Mouse (Mus musculus) embryo, embryonic 11 days (tissue): ENCODE results near the gene Stx12.
A peak's percentile ranks its signal among the peaks of the same experiment; 100 is the strongest.
"Not testable (repeated sequence)": the region's sequence is repeated elsewhere in the genome, so short reads cannot be mapped to it uniquely, and the experiment has no call there.

Experiments used
- DNase-seq: peaks from one replicate; pipeline ENCODE4 v3.0.0-alpha.2; 2015

The Stx12 gene

GRCm38 (mm10) chr4:132884064-132884843, at the start of gene Stx12:
Gene Stx12 (minus strand): TSS chr4:132884509.
- DNase-seq: peak; percentile 94

DNA sequence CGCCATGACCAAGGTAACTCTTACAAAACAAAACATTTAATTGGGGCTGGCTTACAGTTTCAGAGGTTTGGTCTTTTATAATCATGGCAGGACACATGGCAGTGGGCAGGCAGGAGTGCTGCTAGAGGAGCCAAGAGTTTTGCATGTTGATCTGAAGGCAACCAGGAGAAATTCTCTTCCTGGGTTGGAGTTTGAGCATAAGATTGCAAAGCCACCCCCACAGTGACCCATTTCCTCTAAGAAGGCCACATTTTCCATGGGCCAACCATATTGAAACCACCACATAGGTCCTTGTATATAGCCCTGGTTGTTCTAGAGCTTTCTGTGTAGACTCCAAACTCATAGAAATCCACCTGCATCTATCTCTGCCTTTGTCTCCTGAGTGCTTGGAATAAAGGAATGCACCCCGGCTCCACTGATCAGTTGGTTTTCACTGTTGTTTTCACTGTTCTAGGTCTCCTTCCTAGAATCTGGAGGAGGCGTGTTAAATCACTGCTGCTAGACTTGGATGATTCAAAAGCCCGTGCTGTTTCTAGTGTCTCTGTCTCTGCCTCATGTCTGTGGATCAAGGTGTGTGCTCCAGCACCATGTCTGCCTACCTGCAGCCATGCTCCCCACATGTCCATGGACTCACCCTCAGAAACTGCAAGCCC, 48.6 kb upstream of the Stx12 start:
- DNase-seq: no peak

DNA sequence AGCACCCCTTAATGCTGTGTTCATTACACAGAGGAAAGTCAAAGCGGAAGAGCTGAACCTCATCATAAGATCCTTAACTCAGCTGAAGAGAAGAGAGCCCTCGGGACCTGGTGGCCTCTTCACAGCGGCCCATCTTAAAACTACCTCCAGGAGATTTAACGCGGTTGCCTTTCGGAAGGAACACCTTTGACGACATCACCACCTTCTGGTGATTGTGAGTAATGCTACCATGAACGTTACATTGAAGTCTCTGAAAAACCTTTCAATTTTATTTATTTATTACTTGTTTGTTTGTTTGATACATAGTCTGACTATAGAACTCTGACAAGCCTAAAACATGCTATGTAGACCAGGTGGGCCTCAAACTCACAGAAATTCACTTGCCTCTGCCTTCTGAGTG, 46.5 kb upstream of the Stx12 start:
- peak; percentile 76 for DNase-seq

DNA sequence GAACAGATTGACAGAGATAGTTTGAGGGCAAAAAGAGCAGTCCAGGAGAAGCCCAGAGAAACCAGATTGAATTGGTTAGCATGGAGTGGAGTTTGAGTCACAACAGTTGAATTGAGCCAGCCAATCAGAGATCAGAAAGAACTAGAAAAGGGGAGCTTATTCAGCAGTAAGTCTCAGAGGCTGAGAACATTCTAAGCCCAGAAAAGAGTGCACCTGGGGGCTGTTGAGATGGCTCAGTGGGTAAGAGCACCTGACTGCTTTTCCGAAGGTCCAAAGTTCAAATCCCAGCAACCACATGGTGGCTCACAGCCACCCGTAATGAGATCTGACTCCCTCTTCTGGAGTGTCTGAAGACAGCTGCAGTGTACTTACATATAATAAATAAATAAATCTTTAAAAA, 42.2 kb upstream of the Stx12 start:
- DNase-seq: not testable (repeated sequence)

- peak; percentile 100 for DNase-seq
These were observed 38.3 kb upstream of the Stx12 start, which contains the start of gene Fam76a for GRCm38 (mm10) chr4:132922558-132923008. Gene Fam76a (minus strand): TSS chr4:132922558.

- peak; percentile 63 for DNase-seq
These were observed 37.8 kb upstream of the Stx12 start for GRCm38 (mm10) chr4:132922061-132922530.

- no peak for DNase-seq
These were observed 37.2 kb upstream of the Stx12 start for GRCm38 (mm10) chr4:132921488-132921887.

DNA sequence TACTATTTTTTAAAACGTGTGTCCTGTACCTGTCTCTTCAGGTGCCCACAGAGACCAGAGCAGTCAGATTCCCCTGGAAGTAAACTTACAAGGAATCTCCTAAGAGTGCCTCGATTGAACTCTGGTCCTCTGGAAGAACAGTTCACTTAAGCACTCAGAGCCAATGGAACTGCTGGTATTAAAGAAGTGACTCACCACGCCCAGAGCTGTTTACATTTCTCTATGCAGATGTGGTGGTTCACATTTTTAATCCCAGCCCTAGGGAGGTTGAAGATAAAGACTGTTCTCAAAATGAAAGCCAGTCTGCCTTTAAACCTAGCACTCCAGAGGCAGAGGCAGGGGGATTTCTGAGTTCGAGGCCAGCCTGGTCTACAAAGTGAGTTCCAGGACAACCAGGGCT, 35.9 kb upstream of the Stx12 start:
- no peak for DNase-seq

GRCm38 (mm10) chr4:132918493-132918892, 34.2 kb upstream of the Stx12 start:
- DNase-seq: not testable (repeated sequence)

- no peak for DNase-seq
These were observed 27.8 kb upstream of the Stx12 start for GRCm38 (mm10) chr4:132912156-132912555.

- no peak for DNase-seq
These were observed 21.6 kb upstream of the Stx12 start for GRCm38 (mm10) chr4:132905843-132906360.

DNA sequence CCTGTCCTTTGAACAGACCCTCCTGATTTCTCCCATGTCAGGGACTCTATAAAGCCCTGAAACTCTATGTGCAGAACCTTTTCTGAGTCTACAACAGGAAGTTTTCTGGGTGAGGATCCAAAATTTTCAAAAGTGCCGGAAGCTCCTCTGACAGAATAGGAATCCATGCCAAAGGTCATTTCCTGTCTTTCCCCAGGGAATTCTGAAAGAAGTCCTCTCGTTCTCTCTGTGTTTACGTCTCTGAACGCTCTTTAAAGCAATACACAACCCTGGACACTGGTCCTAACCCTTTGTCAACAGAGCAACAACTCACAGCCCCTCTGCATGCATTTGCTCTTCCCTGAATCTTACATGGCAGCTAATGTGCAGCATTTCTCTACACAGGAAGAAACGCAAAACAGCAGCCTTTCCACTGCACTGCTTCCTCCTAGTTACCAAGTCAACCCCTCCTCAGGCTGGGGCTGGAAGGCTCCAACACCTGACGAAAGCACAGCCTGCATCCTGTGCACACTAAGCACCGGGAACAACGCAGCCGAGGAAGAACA, 20.5 kb upstream of the Stx12 start:
- DNase-seq: peak; percentile 12

- no peak for DNase-seq
These were observed 19.8 kb upstream of the Stx12 start for GRCm38 (mm10) chr4:132904071-132904470.

DNA sequence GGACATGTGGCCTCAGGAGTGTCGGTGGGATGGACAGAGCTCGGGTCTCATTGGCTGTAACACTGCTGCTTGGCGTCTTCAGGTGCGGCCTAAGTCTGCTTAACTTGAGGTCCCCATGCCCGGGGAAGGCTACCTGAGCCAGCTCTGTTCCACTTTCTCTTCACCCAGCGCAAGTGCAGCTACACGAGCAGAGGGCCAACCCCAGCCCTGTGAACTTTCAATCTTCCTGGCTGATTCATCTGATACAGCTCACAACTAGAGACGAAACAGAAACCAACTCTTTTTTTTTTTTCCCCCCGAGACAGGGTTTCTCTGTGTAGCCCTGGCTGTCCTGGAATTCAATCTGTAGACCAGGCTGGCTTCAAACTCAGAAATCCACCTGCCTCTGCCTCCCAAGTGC, 13.9 kb upstream of the Stx12 start:
- DNase-seq: no peak

GRCm38 (mm10) chr4:132894402-132894801, 10.1 kb upstream of the Stx12 start:
- no peak for DNase-seq

DNA sequence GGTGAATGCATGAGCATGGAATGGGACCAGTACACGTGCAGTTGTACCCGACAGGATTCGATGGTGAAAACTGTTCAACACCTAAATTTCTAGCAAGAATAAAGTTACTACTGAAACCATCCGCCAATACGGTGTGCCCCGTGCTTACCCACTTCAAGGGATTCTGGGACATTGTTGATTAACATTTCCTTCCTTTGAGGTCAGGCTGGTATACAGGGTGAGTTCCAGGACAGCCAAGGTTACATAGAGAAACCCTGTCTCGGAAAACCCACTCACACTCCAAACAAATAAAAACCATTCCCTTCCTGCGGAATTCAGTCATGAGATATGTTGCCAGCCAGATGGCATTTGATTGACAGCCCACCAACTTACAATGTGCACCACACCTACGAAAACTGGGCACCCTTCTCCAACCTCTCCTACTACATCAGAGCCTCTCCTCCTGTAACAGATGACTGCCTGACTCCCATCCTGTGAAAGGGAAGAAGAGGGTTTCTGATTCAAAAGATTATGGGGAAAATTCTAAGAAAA, 600 bp upstream of the Stx12 start:
- no peak for DNase-seq

DNA sequence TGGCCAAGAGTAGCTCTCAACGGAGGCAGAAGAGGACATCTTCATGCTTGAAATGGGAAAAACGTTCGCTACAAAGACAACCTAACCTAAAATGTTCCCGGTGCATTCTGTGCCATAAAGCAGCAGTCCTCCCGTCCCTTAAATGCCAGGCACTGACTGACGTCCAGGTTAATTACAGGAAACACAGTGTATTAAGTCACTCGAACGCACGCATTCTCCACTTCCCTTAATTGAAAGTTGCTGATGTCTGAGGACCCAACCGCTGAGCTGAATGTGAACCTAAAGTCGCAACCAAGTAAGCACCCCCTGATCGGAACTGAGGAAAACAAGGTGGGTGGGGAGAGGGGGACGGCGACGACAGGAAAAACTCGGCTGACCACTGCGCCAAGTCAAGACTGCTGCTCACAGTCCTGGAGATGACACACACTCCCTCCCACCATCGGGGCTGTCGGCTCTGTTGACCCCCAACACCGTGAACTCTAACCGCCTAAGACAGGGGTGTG, 697 bp downstream of the Stx12 start:
- DNase-seq: no peak

- no peak for DNase-seq
These were observed 9.8 kb downstream of the Stx12 start for GRCm38 (mm10) chr4:132874363-132875097.

DNA sequence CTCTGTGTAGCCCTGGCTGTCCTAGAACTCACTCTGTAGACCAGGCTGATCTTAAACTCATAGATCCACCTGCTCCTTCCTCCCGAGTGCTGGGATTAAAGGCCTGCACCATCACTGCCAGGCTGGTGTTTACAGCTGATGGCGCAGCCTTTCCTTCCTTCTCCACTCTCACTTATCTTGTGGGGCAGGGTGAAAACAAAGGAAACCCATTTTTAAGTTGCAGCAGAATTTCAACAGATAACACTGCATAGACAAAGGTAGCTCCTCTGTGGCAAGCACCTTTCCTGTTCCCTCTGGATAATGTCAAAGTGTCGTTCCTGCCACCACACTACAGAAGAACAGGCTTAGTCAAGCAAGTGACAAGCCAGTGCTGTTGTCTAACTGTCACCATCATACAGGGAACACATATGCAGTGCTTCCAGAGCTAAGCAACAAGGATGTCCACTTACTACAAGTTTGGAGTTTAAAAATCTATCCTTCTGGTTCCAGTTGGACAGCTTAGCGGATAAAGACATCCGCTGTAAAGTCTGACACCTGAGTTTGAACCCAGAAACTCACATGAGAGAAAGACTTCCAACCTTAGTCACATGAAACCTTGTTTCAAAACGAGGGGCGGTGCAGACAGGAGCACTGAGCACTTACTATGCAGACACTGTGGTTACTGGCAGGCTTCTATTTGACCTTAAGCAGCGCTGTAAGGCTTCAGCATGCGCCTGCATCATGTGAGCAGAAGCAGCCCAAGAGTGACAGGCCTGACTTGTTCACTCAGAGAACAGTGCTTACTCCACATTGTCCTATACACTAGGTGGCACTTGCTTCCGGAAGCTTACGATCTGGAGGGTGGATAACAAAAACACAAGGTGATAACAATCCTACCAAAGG, 10.6 kb downstream of the Stx12 start:
- no peak for DNase-seq

DNA sequence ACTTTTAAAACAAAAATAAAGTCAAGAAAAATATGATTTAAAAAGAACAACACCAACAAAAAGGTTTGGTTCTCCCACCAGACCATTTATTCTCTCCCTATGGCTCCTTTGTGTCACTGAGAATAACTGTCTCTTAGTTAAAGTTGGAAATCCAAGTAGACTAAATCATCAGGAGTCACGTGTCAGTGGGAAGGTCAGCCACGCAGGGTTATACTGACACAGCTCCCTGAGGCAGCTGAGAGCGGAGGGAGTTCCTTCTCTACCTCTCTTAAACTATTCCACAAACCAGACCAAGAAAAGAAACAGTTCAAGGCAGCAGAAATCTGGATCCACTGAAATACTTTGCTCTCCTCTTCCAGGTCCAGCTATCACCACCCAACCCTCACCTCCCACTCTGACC, 13.2 kb downstream of the Stx12 start:
- DNase-seq: no peak

GRCm38 (mm10) chr4:132864856-132865255, 19.5 kb downstream of the Stx12 start:
- no peak for DNase-seq
